Mouse (Mus musculus) CD4-positive helper T cell, adult 2 months (primary cell): Measurements from ENCODE around the gene Ifitm5.

ENCODE experiments used
- DNase-seq: peaks from one replicate; pipeline ENCODE4 v3.0.0-alpha.2; 2012; ENCODE audit warnings: low read depth, missing footprints, low spot score

The Ifitm5 gene

GRCm38 (mm10) chr7:140902036-140902875 lies 47.8 kb downstream of the Ifitm5 start:
- no peak for DNase-seq

GRCm38 (mm10) chr7:140900220-140900619 lies 49.9 kb downstream of the Ifitm5 start, which contains the start of gene Cox8b:
TSS of gene Cox8b (minus strand) at chr7:140900446.
- DNase-seq: no peak

DNA sequence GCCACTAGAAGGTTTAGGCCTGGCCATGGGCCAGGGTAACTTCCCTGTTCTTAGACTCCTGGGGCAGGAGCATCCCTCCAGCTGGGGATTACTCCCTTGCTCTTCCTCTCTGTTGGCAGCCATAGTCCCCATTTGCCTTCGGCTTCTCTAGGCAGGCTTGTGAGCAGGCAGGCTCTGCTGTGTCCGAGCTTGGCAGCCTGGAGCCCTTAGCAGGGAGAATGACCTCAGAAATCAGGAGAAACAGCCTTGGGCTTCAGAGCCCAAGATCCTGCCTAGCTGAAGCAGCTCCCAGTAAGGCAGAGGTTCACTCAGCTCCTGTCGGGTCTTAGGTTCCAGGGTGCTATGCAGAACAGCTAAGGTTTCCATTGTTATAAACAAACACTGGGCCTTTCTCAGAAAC lies 51.0 kb downstream of the Ifitm5 start:
- no peak for DNase-seq
